8 mouse cellular contexts compared by ENCODE assay signal in genomic region chr17:26009540-26009939, GRCm38 (mm10). TPM values are rescaled to one million over a fixed set of nuclear protein-coding genes. Genes with fewer than 3 reads are reported as not detected.
DNase-seq lines count a peak whose midpoint lies in the region; ATAC-seq lines count a peak whose summit lies in the region.

No protein-coding gene starts in this region.

- H3K27me3 ChIP-seq in hindbrain, embryonic 12.5 days = no peaks in the 10 kb centered on the region

- no peak overlapping the region for H3K27ac ChIP-seq in hindbrain, embryonic 12.5 days

- H3K4me3 ChIP-seq in hindbrain, embryonic 12.5 days = no peak overlapping the region

- no peak overlapping the region for H3K9ac ChIP-seq in hindbrain, embryonic 12.5 days

- peaks cover 5% of the 10 kb centered on the region; the same call in 1 of the 2 replicates for H3K4me1 ChIP-seq in hindbrain, embryonic 12.5 days

- no peak overlapping the region for H3K4me2 ChIP-seq in hindbrain, embryonic 12.5 days (replicated peaks)

- ATAC-seq in frontal cortex, adult (ENCODE audit: low TSS enrichment) = peak; percentile 69
- peak; percentile 84 for ATAC-seq in hindbrain, embryonic 12.5 days (ENCODE audit: low FRiP score)

- no peaks in the 10 kb centered on the region for H3K9me3 ChIP-seq in hindbrain, embryonic 12.5 days (replicated peaks)

- peaks cover 69% of the 10 kb centered on the region for H3K36me3 ChIP-seq in hindbrain, embryonic 12.5 days

- DNase-seq in NIH3T3 (ENCODE audit: low read depth) = peak; percentile 91
- DNase-seq in cerebellum, adult 8-10 months = peak; percentile 87
- peak; percentile 84 to 92 for DNase-seq in layer of hippocampus, postnatal 14 days (ENCODE audit: low spot score in 2 of 2)
- peak; percentile 86 for DNase-seq in lung, postnatal 14 days
- peak; percentile 81 for DNase-seq in retina, postnatal 7 days (ENCODE audit: low read depth, low spot score)
- peak; percentile 60 to 65 for DNase-seq in urinary bladder, postnatal 36 days (ENCODE audit: low spot score in 2 of 2)

- WGBS in hindbrain, embryonic 12.5 days = 39% methylated on average over 4 of the region's 4 CpGs

RNA-seq across cellular contexts. Expression of gene Capn15, which starts 23.9 kb away (rescaled TPM):
- 32.5 and 32.6 TPM in 2 replicates for polyA plus RNA-seq in hindbrain, embryonic 12.5 days (2016; fragmentation: Nextera tagmentation; extraction: Ambion mirVana)
- 10 to 100 TPM; 44.4 to 46.2 TPM for total RNA-seq in layer of hippocampus, postnatal 14 days (2021)

RNA-seq across cellular contexts. Expression of gene A930017K11Rik, which starts 57.2 kb away (rescaled TPM):
- polyA plus RNA-seq in hindbrain, embryonic 12.5 days (2016; fragmentation: Nextera tagmentation; extraction: Ambion mirVana) = 0.17 and 0.18 TPM in 2 replicates
- total RNA-seq in layer of hippocampus, postnatal 14 days (2021) = under 1 TPM in 1 of 2 experiments, not detected in 1; 0.14 TPM

RNA-seq across cellular contexts. Expression of gene Rab11fip3, which starts 59.8 kb away (rescaled TPM):
- 37.1 and 42.8 TPM in 2 replicates for polyA plus RNA-seq in hindbrain, embryonic 12.5 days (2016; fragmentation: Nextera tagmentation; extraction: Ambion mirVana)
- total RNA-seq in layer of hippocampus, postnatal 14 days (2021) = 10 to 100 TPM; 82.3 to 85.1 TPM
